Mouse (Mus musculus) cerebellum, adult 2 months (tissue): ENCODE measurements at regions not wholly inside any gene's neighbourhood (a gene's known extent, or its start where the extent isn't known, plus 50 kb on each side); places are given as distances from the start of the nearest gene placed in this dataset.

Experiments used
- CTCF ChIP-seq: fragments of 200-500 bp; IDR thresholded peaks from 2 replicates; pipeline ENCODE4 v1.5.1; 2011; ENCODE audit warnings: low read depth, mild to moderate bottlenecking, control low read depth, low read length, moderate library complexity, borderline replicate concordance; ENCODE audit not compliant: insufficient read depth
- POLR2A ChIP-seq: fragments of 200-500 bp; IDR thresholded peaks from 2 replicates; pipeline ENCODE4 v1.6.1; 2011; ENCODE audit warnings: low read length, control low read depth, borderline replicate concordance; ENCODE audit not compliant: insufficient read depth

DNA sequence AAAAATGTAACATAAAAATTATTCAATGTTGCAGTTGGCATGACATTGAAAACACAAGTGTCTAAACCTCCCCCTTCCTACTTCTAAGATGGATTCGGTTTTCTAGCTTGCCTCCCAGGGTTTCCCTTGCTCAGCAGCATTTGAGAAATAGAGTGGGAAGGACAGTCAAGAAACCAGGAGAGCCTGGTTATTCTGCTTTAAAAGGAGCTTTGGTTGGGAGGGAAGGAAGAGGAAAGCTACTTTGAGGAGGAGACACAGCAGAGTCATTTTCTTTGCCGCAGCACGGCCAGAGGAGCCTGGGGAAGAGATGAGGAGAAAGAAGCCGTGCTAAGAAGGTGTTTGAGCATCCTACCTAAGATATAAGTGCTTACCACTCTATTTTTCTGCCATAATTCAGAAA is 71.9 kb upstream of the Ndufb6 start:
- no peak for TF ChIP-seq CTCF
- TF ChIP-seq POLR2A, result no peak
